Mouse (Mus musculus): ENCODE data around the gene Gm21258. TPM values are rescaled to one million over a fixed set of nuclear protein-coding genes. Genes with fewer than 3 reads are reported as not detected.
"Not testable (repeated sequence)": the region's sequence is repeated elsewhere in the genome, so short reads cannot be mapped to it uniquely, and the experiment has no call there.

The Gm21258 gene
- not detected for polyA plus RNA-seq (2017; shearing (Covaris generic))

- ATAC-seq: not testable (repeated sequence)
These were observed at the start of gene Gm21258 for GRCm38 (mm10) chrY:52779740-52780139. TSS of gene Gm21258 (plus strand) at chrY:52780040.
